Mouse (Mus musculus) bone marrow, adult 2 months (tissue): ENCODE measurements around the gene Tmem91.

Experiments
- CTCF ChIP-seq: fragments of 200-500 bp; IDR thresholded peaks from 2 replicates; pipeline ENCODE4 v1.5.1; 2011; ENCODE audit warnings: low read length, control low read depth; ENCODE audit not compliant: control insufficient read depth, insufficient read depth
- POLR2A ChIP-seq: fragments of 200-500 bp; IDR thresholded peaks from 2 replicates; pipeline ENCODE4 v1.6.1; 2011; ENCODE audit warnings: low read depth, mild to moderate bottlenecking, control low read depth, low read length, borderline replicate concordance; ENCODE audit not compliant: control insufficient read depth

DNA sequence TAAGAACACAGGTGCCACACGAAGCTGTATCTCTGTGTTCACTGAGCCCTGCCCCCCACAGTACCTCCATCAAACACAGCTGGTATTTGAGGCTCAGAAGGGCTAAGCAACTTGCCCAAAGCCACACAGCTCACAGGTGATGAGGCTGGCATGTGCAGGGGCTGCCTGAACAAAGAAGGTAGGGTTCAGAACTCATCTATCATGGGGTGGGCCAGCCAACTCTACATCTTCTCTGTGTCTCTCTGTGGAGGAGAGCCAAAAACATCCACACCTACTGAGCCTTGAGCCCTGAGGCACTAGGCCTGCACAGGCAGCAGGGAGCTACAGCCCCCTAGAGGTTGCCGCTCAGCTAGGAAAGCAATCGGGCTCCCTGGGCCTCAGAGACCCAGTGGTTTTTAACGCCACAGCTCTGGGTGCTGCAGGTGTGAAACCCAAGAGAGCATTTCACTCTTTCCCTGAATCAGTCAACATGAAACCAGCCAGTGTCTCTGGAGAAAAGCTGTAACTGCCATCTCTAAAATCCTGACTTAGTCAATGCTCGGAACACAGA, 27.3 kb downstream of the Tmem91 start:
- no peak for TF ChIP-seq POLR2A
- TF ChIP-seq CTCF = peak; percentile 74
